7 mouse cellular contexts compared by ENCODE assay signal in genomic region chr19:57611291-57612178, GRCm38 (mm10). TPM values are rescaled to one million over a fixed set of nuclear protein-coding genes. Genes with fewer than 3 reads are reported as not detected.
DNase-seq lines count a peak whose midpoint lies in the region; ATAC-seq lines count a peak whose summit lies in the region.

No protein-coding gene starts in this region.

- peak; percentile 69 for DNase-seq in ZHBTc4 (ENCODE audit: low read depth, low spot score)
- DNase-seq in cerebellum, postnatal 10 days = peak; percentile 70
- peak; percentile 14 to 24 for DNase-seq in gastrocnemius, adult 8-10 months (ENCODE audit: low spot score in 2 of 2)
- peak; percentile 44 for DNase-seq in left cerebral cortex, postnatal 4 days
- DNase-seq in mesoderm, embryonic 11.5 days (ENCODE audit: low read depth, low spot score) = peak; percentile 32
- DNase-seq in skeletal muscle tissue, adult 2 months (ENCODE audit: low read depth, low spot score) = peak; percentile 30

- ATAC-seq in inflammation-experienced regulatory T-cells, adult 6 months = peak; percentile 34

- intact Hi-C loops in left cerebral cortex, postnatal 4 days (cut with DNase I) = loop anchor here (5.0 kb wide), 1 partner anchor 124 kb away; no protein-coding TSS in a partner anchor

RNA-seq across cellular contexts. Expression of gene Atrnl1, which starts 0.7 kb away (rescaled TPM):
- 1 to 10 TPM; 3.8 to 5.8 (median 4.7) TPM for total RNA-seq in gastrocnemius, adult 8-10 months (2022)
- polyA plus RNA-seq in inflammation-experienced regulatory T-cells, adult 6 months (2017; shearing (Covaris generic)) = under 1 TPM; 0.12 to 0.28 (median 0.16) TPM
- 10 to 100 TPM; 79.5 to 86.2 TPM for total RNA-seq in left cerebral cortex, postnatal 4 days (2021)

Comparison
In these comparisons a context has a peak if more than half of its experiments do, and no peak if none do; other contexts are left out.
1. Peak in every context shown above with its lines: DNase-seq and ATAC-seq.
2. DNase-seq: peak in every context shown above with its lines; median percentile 70 in cerebellum, postnatal 10 days; 69 in ZHBTc4; 44 in left cerebral cortex, postnatal 4 days; 32 in mesoderm, embryonic 11.5 days; 30 in skeletal muscle tissue, adult 2 months; 19 in gastrocnemius, adult 8-10 months.
3. RNA of gene Atrnl1, which starts 0.7 kb away (total RNA-seq): 79.5 to 86.2 TPM in left cerebral cortex, postnatal 4 days; 3.8 to 5.8 TPM in gastrocnemius, adult 8-10 months; every median in the first group is over 10 times any median in the second.